16 mouse cellular contexts compared by ENCODE assay signal in the genomic region with DNA sequence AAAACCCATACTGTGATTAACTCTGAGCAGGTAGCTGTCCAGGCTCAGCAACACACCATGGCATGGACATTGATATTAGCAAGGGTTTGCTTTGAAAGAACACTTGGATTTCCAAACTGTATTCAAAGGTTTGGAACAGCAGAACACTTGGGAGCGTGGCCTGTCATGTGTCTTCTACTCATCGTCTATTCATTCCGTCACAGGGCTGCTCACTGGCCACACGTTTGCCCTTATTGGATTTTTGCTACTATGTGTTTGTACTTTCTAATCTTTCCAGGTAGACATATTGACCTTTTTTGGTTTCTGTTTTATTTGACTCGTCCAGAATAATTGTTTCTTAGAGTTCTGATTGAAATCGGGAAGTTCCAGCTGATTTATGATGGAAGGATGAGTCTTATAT.
"Had no signal": no experiment of that assay in that cellular context is flagged by ENCODE, and none has a peak within 500 bp of the region (broad histone marks: within the 10 kb centered on the region; RNA-seq: fewer than 3 reads in every experiment).

No protein-coding gene starts in this region.

- DNase-seq: retina, postnatal 1 day; right cerebral cortex, adult 18-20 months; right cerebral cortex, postnatal 14 days; right cerebral cortex, postnatal 25 days; right cerebral cortex, postnatal 4 days; spleen, adult 18-20 months; thymus, adult 18-20 months; thymus, adult 2 months; thymus, postnatal 14 days; thymus, postnatal 25 days; thymus, postnatal 36 days; thymus, postnatal 4 days had no signal

- H3K9ac ChIP-seq: neural tube, embryonic 13.5 days; neural tube, embryonic 15.5 days; stomach, embryonic 15.5 days had no signal

- H3K4me2 ChIP-seq: neural tube, embryonic 13.5 days; neural tube, embryonic 15.5 days; stomach, embryonic 15.5 days had no signal

- H3K4me1 ChIP-seq: stomach, embryonic 15.5 days had no signal

- H3K4me3 ChIP-seq: neural tube, embryonic 13.5 days; neural tube, embryonic 15.5 days; stomach, embryonic 15.5 days had no signal

- H3K27ac ChIP-seq: neural tube, embryonic 13.5 days; neural tube, embryonic 15.5 days; stomach, embryonic 15.5 days; stomach, postnatal 0 days had no signal

- H3K36me3 ChIP-seq: neural tube, embryonic 15.5 days had no signal

- H3K27me3 ChIP-seq: neural tube, embryonic 13.5 days; neural tube, embryonic 15.5 days; stomach, embryonic 15.5 days had no signal

- H3K9me3 ChIP-seq: neural tube, embryonic 13.5 days; neural tube, embryonic 15.5 days; stomach, embryonic 15.5 days had no signal
